Mouse (Mus musculus) kidney, embryonic 14.5 days (tissue): ENCODE results near the gene Ccnt2. TPM values are rescaled to one million over a fixed set of nuclear protein-coding genes. Genes with fewer than 3 reads are reported as not detected.

Source experiments
- ATAC-seq: fragments of 200-750 bp; cut with Nextera tagmentation; 2 replicates; pipeline ENCODE4 v1.8.0; 2017; ENCODE audit warnings: moderate number of reproducible peaks, mild to moderate bottlenecking, moderate TSS enrichment, moderate library complexity; ENCODE audit not compliant: low FRiP score, low TSS enrichment
- H3K27ac ChIP-seq: fragments of 300-500 bp; sonication (generic); 2 replicates; pipeline ENCODE4 v1.5.1; 2014; ENCODE audit warnings: low read depth, mild to moderate bottlenecking, low read length, moderate library complexity, mixed read lengths
- H3K27me3 ChIP-seq: fragments of 300-500 bp; sonication (generic); 2 replicates; pipeline ENCODE4 v1.6.1; 2014; ENCODE audit warnings: mild to moderate bottlenecking, low read length; ENCODE audit not compliant: control insufficient read depth, insufficient read depth
- H3K36me3 ChIP-seq: fragments of 300-500 bp; sonication (generic); 2 replicates; pipeline ENCODE4 v1.6.1; 2014; ENCODE audit warnings: low read length, mixed read lengths; ENCODE audit not compliant: control insufficient read depth, insufficient read depth
- H3K4me1 ChIP-seq: fragments of 300-500 bp; sonication (generic); 2 replicates; pipeline ENCODE4 v1.6.1; 2014; ENCODE audit warnings: low read length, mixed read lengths; ENCODE audit not compliant: control insufficient read depth, insufficient read depth
- H3K4me2 ChIP-seq: fragments of 300-500 bp; sonication (generic); replicated peaks from 2 replicates; pipeline ENCODE4 v1.6.1; 2014; ENCODE audit warnings: low read depth, mild to moderate bottlenecking, low read length
- H3K4me3 ChIP-seq: fragments of 300-500 bp; sonication (generic); 2 replicates; pipeline ENCODE4 v1.5.1; 2014; ENCODE audit warnings: mild to moderate bottlenecking, low read length
- H3K9ac ChIP-seq: fragments of 300-500 bp; sonication (generic); 2 replicates; pipeline ENCODE4 v1.6.1; 2014; ENCODE audit warnings: low read depth, mild to moderate bottlenecking, low read length, moderate library complexity
- H3K9me3 ChIP-seq: fragments of 300-500 bp; sonication (generic); 2 replicates; pipeline ENCODE4 v1.6.1; 2016; ENCODE audit warnings: low read length; ENCODE audit not compliant: control insufficient read depth
- WGBS: fragments of 180-500 bp; shearing (Covaris S2); extraction: QIAGEN DNeasy Blood & Tissue Kit; methylation state at CpG from one replicate; pipeline ENCODE4 v1.1.7; 2014; 5-methylcytosine and 5-hydroxymethylcytosine counted together
- polyA plus RNA-seq: library from polyadenylated mRNA; unstranded; fragments of >200 nt; fragmentation: Nextera tagmentation; extraction: Ambion mirVana; gene quantifications from 2 replicates; pipeline ENCODE4 v1.2.1, GENCODE M21; 2014

Gene Ccnt2
- polyA plus RNA-seq = 76.3 and 84.7 TPM in 2 replicates

DNA sequence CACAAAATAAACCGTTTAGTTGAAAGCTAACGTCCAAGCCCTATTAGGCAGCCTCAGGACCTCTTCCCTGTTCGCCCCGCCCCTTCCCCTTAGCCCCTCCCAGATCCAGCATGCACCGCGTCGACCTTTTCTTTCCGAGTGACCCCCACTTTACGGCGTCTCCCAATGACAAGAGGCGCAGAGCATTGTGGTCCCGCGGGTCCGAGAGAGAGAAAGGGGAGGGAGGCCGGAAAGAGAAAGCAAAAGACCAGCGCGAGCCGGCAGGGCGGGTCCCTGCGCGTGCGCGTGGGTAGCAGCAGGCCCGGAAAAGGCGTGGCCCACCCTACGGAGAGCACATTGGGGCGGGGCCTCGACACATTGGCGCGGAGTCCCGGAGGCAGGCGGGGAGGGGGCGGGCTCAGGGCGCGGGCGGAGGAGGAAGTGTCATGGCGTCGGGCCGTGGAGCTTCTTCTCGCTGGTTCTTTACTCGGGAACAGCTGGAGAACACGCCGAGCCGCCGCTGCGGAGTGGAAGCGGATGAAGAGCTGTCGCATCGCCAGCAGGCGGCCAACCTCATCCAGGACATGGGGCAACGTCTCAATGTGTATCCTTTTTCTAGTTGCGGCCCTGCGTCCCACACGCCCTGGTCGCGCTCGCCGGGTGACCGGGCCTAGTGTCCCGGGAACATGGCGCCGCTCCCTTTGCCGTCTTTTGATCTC lies at the start of gene Ccnt2:
TSS of gene Ccnt2 (plus strand) at position 362 of the 698 bp plus-strand sequence.
- H3K36me3 ChIP-seq = no peaks in the 10 kb centered on the region; the same call in 1 of the 2 replicates
- H3K9ac ChIP-seq = peak within 1 kb of the TSS; percentile 93
- peaks cover 11% of the 10 kb centered on the region for H3K4me1 ChIP-seq
- no peaks in the 10 kb centered on the region for H3K9me3 ChIP-seq
- peak; percentile 99 for ATAC-seq
- H3K4me3 ChIP-seq = peak within 1 kb of the TSS; percentile 95
- peak within 1 kb of the TSS; percentile 57 for H3K4me2 ChIP-seq
- WGBS = under 1% methylated on average over 63 of the region's 63 CpGs
- no peaks in the 10 kb centered on the region for H3K27me3 ChIP-seq
- peak within 1 kb of the TSS; percentile 95 for H3K27ac ChIP-seq

DNA sequence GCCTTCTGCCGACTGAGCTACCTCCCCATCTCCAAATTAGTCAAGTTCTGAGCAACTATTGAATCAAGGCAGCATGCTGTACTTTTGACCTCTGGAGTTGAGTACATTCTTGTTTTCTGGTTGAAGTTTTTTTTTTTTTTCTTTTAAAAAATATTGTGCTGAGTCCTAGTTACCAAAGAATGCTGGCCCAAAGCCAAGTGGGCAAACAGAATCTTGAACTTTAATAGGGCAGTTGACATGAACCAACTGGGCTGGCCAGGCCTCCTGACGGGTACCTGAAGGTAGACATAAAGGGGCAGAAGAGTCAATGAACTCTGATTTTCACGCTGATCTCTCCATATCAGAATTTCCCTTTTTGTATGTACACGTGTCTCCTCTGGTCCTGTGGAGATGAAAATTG lies 44.9 kb upstream of the Ccnt2 start, which contains the start of gene Acmsd:
TSS of gene Acmsd (plus strand) at position 318 of the 400 bp plus-strand sequence.
- Histone ChIP-seq H3K4me2 (no peak within 1 kb of the TSS), H3K4me1 (no peaks in the 10 kb centered on the region), H3K9me3 (peaks cover 7% of the 10 kb centered on the region; the same call in 1 of the 2 replicates), H3K9ac (no peak within 1 kb of the TSS), H3K36me3 (no peaks in the 10 kb centered on the region), H3K4me3 (no peak within 1 kb of the TSS), H3K27ac (no peak within 1 kb of the TSS), H3K27me3 (no peaks in the 10 kb centered on the region)
- 87% methylated on average over 4 of the region's 4 CpGs for WGBS
- no peak for ATAC-seq

DNA sequence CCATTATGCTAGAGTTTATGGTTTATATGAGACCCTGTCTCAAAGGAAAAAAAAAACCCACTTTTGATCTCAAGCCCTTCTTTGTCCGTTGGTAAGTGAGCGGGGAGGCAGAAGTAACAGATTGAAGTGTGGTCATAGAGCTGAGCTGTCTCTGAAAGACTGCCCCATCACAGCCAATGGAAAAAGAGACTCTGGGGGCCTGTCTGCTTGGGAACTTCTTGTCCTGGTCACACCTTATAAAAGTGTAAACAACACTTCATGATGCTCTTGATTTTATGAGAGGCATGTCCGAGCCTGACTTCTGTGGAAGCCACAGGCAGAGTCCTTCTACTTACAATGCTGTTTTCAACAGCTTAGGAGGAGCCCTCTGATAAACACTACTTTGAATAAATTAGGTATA lies 42.9 kb upstream of the Ccnt2 start:
- no peak overlapping the region for H3K9ac ChIP-seq
- no peak for ATAC-seq
- no peak overlapping the region for H3K27ac ChIP-seq
- no peaks in the 10 kb centered on the region for H3K36me3 ChIP-seq
- H3K27me3 ChIP-seq = no peaks in the 10 kb centered on the region
- H3K9me3 ChIP-seq = peaks cover 7% of the 10 kb centered on the region; the same call in 1 of the 2 replicates
- no peak overlapping the region for H3K4me2 ChIP-seq
- H3K4me3 ChIP-seq = no peak overlapping the region
- H3K4me1 ChIP-seq = no peaks in the 10 kb centered on the region
- WGBS = 39% methylated on average over 3 of the region's 3 CpGs

DNA sequence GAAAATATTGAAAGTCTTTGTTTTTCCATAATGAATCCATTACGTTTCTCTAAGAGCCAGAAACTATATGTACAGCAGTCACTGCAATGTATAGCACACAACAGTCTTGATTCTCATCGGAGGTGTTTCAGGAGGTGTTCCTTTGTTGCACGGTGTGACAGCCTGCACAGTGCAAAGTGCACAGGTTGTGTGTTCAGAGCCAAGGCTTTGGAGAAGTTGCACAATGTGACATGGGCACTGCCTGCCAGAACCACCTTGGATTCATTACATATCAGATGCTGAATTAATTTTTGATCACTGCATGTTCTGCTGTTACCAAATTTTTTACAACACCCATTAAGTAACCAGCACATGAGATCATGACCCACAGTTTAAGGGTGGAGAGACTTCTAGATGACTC lies 41.5 kb upstream of the Ccnt2 start:
- 94% methylated on average over 3 of the region's 3 CpGs for WGBS
- H3K4me3 ChIP-seq = no peak overlapping the region
- H3K36me3 ChIP-seq = no peaks in the 10 kb centered on the region
- no peaks in the 10 kb centered on the region for H3K4me1 ChIP-seq
- H3K4me2 ChIP-seq = no peak overlapping the region
- ATAC-seq = no peak
- H3K27me3 ChIP-seq = no peaks in the 10 kb centered on the region
- no peak overlapping the region for H3K9ac ChIP-seq
- H3K9me3 ChIP-seq = peaks cover 7% of the 10 kb centered on the region; the same call in 1 of the 2 replicates
- no peak overlapping the region for H3K27ac ChIP-seq

DNA sequence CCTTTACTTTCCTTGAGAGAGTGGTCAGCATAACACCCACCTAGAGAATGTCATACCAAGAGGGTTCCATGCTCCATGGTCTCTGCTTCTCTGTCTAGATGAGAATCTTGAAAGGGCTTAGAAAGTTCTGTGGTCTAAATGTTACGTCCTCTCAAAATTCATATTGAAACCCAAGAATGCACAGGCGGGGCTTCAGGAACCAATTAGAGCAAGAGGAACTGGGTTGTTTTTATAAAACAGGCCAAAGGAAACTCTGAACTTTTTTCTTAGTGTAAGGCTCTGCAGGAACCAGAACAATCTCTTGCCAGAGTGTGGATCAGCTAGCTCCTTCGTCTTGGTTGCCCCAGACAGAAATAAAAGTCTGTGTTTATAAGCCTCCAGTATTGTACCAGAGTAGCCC lies 41.1 kb upstream of the Ccnt2 start:
- Histone ChIP-seq H3K27me3 (no peaks in the 10 kb centered on the region), H3K9ac (no peak overlapping the region), H3K4me3 (no peak overlapping the region), H3K4me2 (no peak overlapping the region), H3K4me1 (no peaks in the 10 kb centered on the region), H3K9me3 (peaks cover 7% of the 10 kb centered on the region; the same call in 1 of the 2 replicates), H3K36me3 (no peaks in the 10 kb centered on the region), H3K27ac (no peak overlapping the region)
- WGBS = 69% methylated on average over 3 of the region's 3 CpGs
- no peak for ATAC-seq

DNA sequence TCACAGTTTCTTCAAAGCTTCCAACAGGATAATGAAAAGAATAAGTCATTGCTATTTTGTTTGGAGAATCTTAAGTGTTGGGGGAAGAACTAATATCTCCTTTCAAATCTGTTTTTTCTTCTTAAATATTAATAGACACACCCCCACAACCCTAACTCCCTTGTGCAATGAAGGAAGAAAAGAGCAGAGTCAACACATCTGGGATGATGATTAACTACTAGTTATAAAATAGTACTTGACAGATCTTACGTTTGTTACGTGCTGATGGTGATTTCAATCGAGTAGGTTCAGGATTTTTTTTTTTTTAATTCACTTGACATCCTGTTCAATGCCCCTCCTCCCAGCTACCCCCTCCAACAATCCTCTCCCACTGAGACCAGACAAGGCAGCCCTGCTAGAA lies 38.6 kb upstream of the Ccnt2 start:
- H3K4me2 ChIP-seq = no peak overlapping the region
- H3K4me3 ChIP-seq = no peak overlapping the region
- no peaks in the 10 kb centered on the region for H3K36me3 ChIP-seq
- H3K27me3 ChIP-seq = no peaks in the 10 kb centered on the region
- no peak overlapping the region for H3K9ac ChIP-seq
- H3K4me1 ChIP-seq = no peaks in the 10 kb centered on the region
- ATAC-seq = no peak
- WGBS = 29% methylated on average over 3 of the region's 3 CpGs
- H3K9me3 ChIP-seq = no peaks in the 10 kb centered on the region
- no peak overlapping the region for H3K27ac ChIP-seq

DNA sequence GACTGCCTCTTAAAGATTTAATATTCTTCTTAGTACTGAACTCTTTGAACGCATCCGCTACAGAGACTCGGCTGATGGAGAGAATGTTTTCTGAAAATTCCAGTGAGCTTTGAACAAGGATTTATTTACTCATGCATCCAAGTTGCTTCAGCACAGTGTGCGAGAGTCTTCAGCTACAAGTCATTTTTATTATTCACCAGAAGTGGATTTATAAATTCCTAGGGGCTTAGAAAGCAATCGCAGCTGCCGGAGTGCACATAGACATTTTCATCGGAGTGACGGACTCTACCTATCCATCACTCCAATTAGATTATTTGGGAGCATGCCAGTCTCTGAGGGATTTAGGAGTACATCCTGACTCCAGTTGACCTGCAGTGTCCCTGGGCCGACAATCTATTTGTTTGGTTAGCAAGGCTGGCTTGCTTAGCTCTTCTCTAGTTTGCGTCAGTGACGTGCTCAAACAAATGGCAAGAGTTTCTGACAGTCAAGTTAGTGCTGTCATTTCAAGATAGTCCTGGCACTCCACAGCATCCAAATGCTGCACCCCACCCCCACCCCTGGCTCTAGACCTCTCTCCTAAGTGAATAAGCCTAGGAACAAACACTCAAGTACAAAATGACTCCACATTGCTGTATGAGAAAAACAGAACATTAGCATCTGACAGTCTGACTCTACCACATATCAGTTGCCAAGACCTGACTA lies 23.4 kb upstream of the Ccnt2 start:
- no peak overlapping the region for H3K9ac ChIP-seq
- H3K27ac ChIP-seq = no peak overlapping the region
- no peak overlapping the region for H3K4me2 ChIP-seq
- H3K36me3 ChIP-seq = no peaks in the 10 kb centered on the region
- WGBS = 54% methylated on average over 11 of the region's 11 CpGs
- H3K27me3 ChIP-seq = no peaks in the 10 kb centered on the region
- H3K4me3 ChIP-seq = no peak overlapping the region
- 0 out of 2 replicates have a peak, but pooled peaks cover 3% of the 10 kb centered on the region for H3K9me3 ChIP-seq
- no peak for ATAC-seq
- H3K4me1 ChIP-seq = no peaks in the 10 kb centered on the region

DNA sequence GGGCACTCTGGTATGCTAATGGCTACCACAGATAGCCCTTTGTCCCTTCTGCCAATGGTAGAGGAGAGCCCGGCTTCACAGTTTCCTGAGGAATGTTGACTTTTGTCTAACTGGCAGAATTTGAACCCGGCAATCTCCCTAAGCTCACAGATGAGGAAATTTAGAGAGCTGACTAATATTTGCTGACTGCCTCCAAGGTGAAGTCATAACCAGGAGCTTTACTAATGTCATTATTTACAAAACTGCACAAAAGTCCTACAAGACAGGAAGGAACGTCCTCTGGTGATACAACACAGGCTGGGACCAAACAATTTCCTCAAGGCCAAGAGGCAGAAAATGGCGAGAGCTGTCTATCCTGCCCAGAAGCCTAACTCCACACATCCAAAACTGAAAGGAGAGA lies 18.2 kb upstream of the Ccnt2 start:
- Histone ChIP-seq H3K27me3 (no peaks in the 10 kb centered on the region), H3K27ac (no peak overlapping the region), H3K4me3 (no peak overlapping the region), H3K36me3 (no peaks in the 10 kb centered on the region), H3K9ac (no peak overlapping the region), H3K4me1 (no peaks in the 10 kb centered on the region), H3K4me2 (no peak overlapping the region), H3K9me3 (0 out of 2 replicates have a peak, but pooled peaks cover 3% of the 10 kb centered on the region)
- 70% methylated on average over 4 of the region's 4 CpGs for WGBS
- no peak for ATAC-seq
